Mouse (Mus musculus): ENCODE measurements around the gene Ift57. TPM values are rescaled to one million over a fixed set of nuclear protein-coding genes. Genes with fewer than 3 reads are reported as not detected.

Gene Ift57
- polyA plus RNA-seq, 1 experiment from 2014 or later = 32.9 TPM

GRCm38 (mm10) chr16:49724232-49724631, 25.2 kb downstream of the Ift57 start:
- no peak overlapping the region for H3K9ac ChIP-seq (replicated peaks; ENCODE audit: low read length)
- H3K27ac ChIP-seq (replicated peaks; ENCODE audit: low read depth, low read length) = no peak overlapping the region
- no peaks in the 10 kb centered on the region for H3K4me1 ChIP-seq (ENCODE audit: control insufficient read depth, insufficient read depth, low read length)
- H3K27me3 ChIP-seq (ENCODE audit: control insufficient read depth, insufficient read depth, low read length) = no peaks in the 10 kb centered on the region
- no peak overlapping the region for H3K4me3 ChIP-seq (ENCODE audit: low read depth, low read length)
- ATAC-seq (replicated peaks; ENCODE audit: insufficient number of reproducible peaks, low FRiP score, low TSS enrichment, low read depth) (no peak), DNase-seq (ENCODE audit: low spot score) (no peak)
- no peak overlapping the region for H3K4me2 ChIP-seq (ENCODE audit: low read depth, low read length)
- WGBS = 73% methylated on average over 5 of the region's 5 CpGs
- no peaks in the 10 kb centered on the region for H3K9me3 ChIP-seq (replicated peaks; ENCODE audit: control insufficient read depth, low read length)
- no peaks in the 10 kb centered on the region for H3K36me3 ChIP-seq (replicated peaks; ENCODE audit: control insufficient read depth, insufficient read depth, low read depth, low read length)

GRCm38 (mm10) chr16:49724931-49725330, 25.9 kb downstream of the Ift57 start:
- H3K27ac ChIP-seq (replicated peaks; ENCODE audit: low read depth, low read length) = no peak overlapping the region
- no peaks in the 10 kb centered on the region for H3K9me3 ChIP-seq (replicated peaks; ENCODE audit: control insufficient read depth, low read length)
- no peaks in the 10 kb centered on the region for H3K4me1 ChIP-seq (ENCODE audit: control insufficient read depth, insufficient read depth, low read length)
- H3K4me3 ChIP-seq (ENCODE audit: low read depth, low read length) = no peak overlapping the region
- WGBS = 92% methylated on average over 2 of the region's 2 CpGs
- H3K36me3 ChIP-seq (replicated peaks; ENCODE audit: control insufficient read depth, insufficient read depth, low read depth, low read length) = no peaks in the 10 kb centered on the region
- no peak for DNase-seq (ENCODE audit: low spot score)
- no peak for ATAC-seq (replicated peaks; ENCODE audit: insufficient number of reproducible peaks, low FRiP score, low TSS enrichment, low read depth)
- H3K27me3 ChIP-seq (ENCODE audit: control insufficient read depth, insufficient read depth, low read length) = no peaks in the 10 kb centered on the region
- no peak overlapping the region for H3K4me2 ChIP-seq (ENCODE audit: low read depth, low read length)
- no peak overlapping the region for H3K9ac ChIP-seq (replicated peaks; ENCODE audit: low read length)

DNA sequence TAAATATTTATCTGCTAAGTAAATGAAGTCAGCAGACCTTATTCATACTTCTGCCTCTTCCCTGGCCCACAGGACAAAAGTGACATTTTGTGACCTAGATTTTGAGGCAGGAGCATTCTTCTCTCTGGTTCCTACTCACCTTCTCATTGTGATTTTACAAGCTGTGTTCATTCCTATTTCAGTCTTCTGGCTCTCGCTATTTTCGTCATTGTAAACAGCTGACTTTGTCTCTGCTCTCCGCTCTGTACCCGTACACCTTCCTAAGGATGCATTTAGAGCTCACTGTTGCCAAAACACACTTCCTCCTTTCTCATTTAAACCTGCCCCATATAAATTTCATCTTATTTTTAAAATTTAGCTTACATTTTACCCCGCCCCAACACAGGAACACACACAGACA, 26.4 kb downstream of the Ift57 start:
- Histone ChIP-seq H3K9ac (replicated peaks; ENCODE audit: low read length) (no peak overlapping the region), H3K4me3 (ENCODE audit: low read depth, low read length) (no peak overlapping the region)

DNA sequence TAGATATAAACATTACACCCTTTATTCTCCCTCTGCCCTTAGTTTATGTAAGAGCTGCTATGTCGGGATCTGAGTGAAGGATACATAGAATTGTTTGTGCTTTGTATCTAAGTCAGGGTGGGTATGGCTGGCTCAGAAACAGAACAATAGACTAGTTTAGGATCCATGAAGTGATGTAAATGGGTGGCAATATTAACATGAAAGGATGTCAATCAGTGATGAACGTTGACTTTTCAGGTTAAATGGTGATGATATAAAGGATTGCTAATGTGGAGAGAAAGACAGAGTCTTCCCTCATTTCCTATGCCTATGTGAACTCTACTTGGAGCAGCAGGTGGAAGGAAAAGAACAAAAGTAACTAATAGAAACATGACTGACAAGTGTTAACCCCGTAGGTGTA, 27.2 kb downstream of the Ift57 start:
- Histone ChIP-seq H3K36me3 (replicated peaks; ENCODE audit: control insufficient read depth, insufficient read depth, low read depth, low read length) (no peaks in the 10 kb centered on the region), H3K27me3 (ENCODE audit: control insufficient read depth, insufficient read depth, low read length) (no peaks in the 10 kb centered on the region), H3K9me3 (replicated peaks; ENCODE audit: control insufficient read depth, low read length) (no peaks in the 10 kb centered on the region), H3K4me1 (ENCODE audit: control insufficient read depth, insufficient read depth, low read length) (no peaks in the 10 kb centered on the region), H3K4me3 (ENCODE audit: low read depth, low read length) (no peak overlapping the region), H3K27ac (replicated peaks; ENCODE audit: low read depth, low read length) (no peak overlapping the region), H3K4me2 (ENCODE audit: low read depth, low read length) (no peak overlapping the region), H3K9ac (replicated peaks; ENCODE audit: low read length) (no peak overlapping the region)
- DNase-seq (ENCODE audit: low spot score) (no peak), ATAC-seq (replicated peaks; ENCODE audit: insufficient number of reproducible peaks, low FRiP score, low TSS enrichment, low read depth) (no peak)
- WGBS = 76% methylated on average over 3 of the region's 3 CpGs

More for the DNA sequence above, 26.4 kb downstream of the Ift57 start:
- no peaks in the 10 kb centered on the region for H3K4me1 ChIP-seq (ENCODE audit: control insufficient read depth, insufficient read depth, low read length)
- DNase-seq (ENCODE audit: low spot score) (no peak), ATAC-seq (replicated peaks; ENCODE audit: insufficient number of reproducible peaks, low FRiP score, low TSS enrichment, low read depth) (no peak)
- 92% methylated on average over 5 of the region's 5 CpGs for WGBS
- H3K27ac ChIP-seq (replicated peaks; ENCODE audit: low read depth, low read length) = no peak overlapping the region
- H3K36me3 ChIP-seq (replicated peaks; ENCODE audit: control insufficient read depth, insufficient read depth, low read depth, low read length) = no peaks in the 10 kb centered on the region
- no peak overlapping the region for H3K4me2 ChIP-seq (ENCODE audit: low read depth, low read length)
- no peaks in the 10 kb centered on the region for H3K27me3 ChIP-seq (ENCODE audit: control insufficient read depth, insufficient read depth, low read length)
- H3K9me3 ChIP-seq (replicated peaks; ENCODE audit: control insufficient read depth, low read length) = no peaks in the 10 kb centered on the region

- Histone ChIP-seq H3K4me3 (ENCODE audit: low read depth, low read length) (no peak overlapping the region), H3K27ac (replicated peaks; ENCODE audit: low read depth, low read length) (no peak overlapping the region), H3K4me1 (ENCODE audit: control insufficient read depth, insufficient read depth, low read length) (no peaks in the 10 kb centered on the region), H3K9me3 (replicated peaks; ENCODE audit: control insufficient read depth, low read length) (no peaks in the 10 kb centered on the region), H3K27me3 (ENCODE audit: control insufficient read depth, insufficient read depth, low read length) (no peaks in the 10 kb centered on the region), H3K36me3 (replicated peaks; ENCODE audit: control insufficient read depth, insufficient read depth, low read depth, low read length) (no peaks in the 10 kb centered on the region), H3K9ac (replicated peaks; ENCODE audit: low read length) (no peak overlapping the region), H3K4me2 (ENCODE audit: low read depth, low read length) (no peak overlapping the region)
- 85% methylated on average over 2 of the region's 2 CpGs for WGBS
- ATAC-seq (replicated peaks; ENCODE audit: insufficient number of reproducible peaks, low FRiP score, low TSS enrichment, low read depth) (no peak), DNase-seq (ENCODE audit: low spot score) (no peak)
These were observed 27.7 kb downstream of the Ift57 start for GRCm38 (mm10) chr16:49726761-49727160.

DNA sequence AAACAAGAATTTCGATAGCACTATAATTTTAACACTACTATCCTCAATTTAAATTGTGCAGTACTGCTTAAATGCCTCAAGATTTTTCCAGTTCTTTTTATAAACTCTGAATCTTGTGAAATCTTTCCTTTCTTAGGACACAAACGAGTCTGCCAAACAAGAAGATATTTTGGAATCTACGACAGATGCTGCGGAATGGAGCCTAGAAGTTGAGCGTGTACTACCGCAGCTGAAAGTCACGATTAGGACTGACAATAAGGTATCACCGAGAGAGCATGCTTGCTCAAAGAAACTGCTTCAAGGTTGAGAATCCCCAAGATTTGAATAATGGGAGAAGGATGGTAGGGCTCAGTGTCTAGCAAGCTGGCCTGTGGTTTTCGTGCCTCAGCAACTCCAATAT, 37.5 kb downstream of the Ift57 start:
- Histone ChIP-seq H3K27ac (replicated peaks; ENCODE audit: low read depth, low read length) (no peak overlapping the region), H3K9ac (replicated peaks; ENCODE audit: low read length) (no peak overlapping the region), H3K4me1 (ENCODE audit: control insufficient read depth, insufficient read depth, low read length) (no peaks in the 10 kb centered on the region), H3K36me3 (replicated peaks; ENCODE audit: control insufficient read depth, insufficient read depth, low read depth, low read length) (no peaks in the 10 kb centered on the region), H3K4me2 (ENCODE audit: low read depth, low read length) (no peak overlapping the region), H3K4me3 (ENCODE audit: low read depth, low read length) (no peak overlapping the region), H3K9me3 (replicated peaks; ENCODE audit: control insufficient read depth, low read length) (no peaks in the 10 kb centered on the region), H3K27me3 (ENCODE audit: control insufficient read depth, insufficient read depth, low read length) (no peaks in the 10 kb centered on the region)
- DNase-seq (ENCODE audit: low spot score) (no peak), ATAC-seq (replicated peaks; ENCODE audit: insufficient number of reproducible peaks, low FRiP score, low TSS enrichment, low read depth) (no peak)
- WGBS = 93% methylated on average over 9 of the region's 9 CpGs

- 92% methylated on average over 2 of the region's 2 CpGs for WGBS
- H3K9me3 ChIP-seq (replicated peaks; ENCODE audit: control insufficient read depth, low read length) = no peaks in the 10 kb centered on the region
- no peaks in the 10 kb centered on the region for H3K4me1 ChIP-seq (ENCODE audit: control insufficient read depth, insufficient read depth, low read length)
- no peak overlapping the region for H3K4me2 ChIP-seq (ENCODE audit: low read depth, low read length)
- H3K27ac ChIP-seq (replicated peaks; ENCODE audit: low read depth, low read length) = no peak overlapping the region
- no peak overlapping the region for H3K4me3 ChIP-seq (ENCODE audit: low read depth, low read length)
- no peak for ATAC-seq (replicated peaks; ENCODE audit: insufficient number of reproducible peaks, low FRiP score, low TSS enrichment, low read depth)
- DNase-seq (ENCODE audit: low spot score) = no peak
- no peaks in the 10 kb centered on the region for H3K27me3 ChIP-seq (ENCODE audit: control insufficient read depth, insufficient read depth, low read length)
- no peaks in the 10 kb centered on the region for H3K36me3 ChIP-seq (replicated peaks; ENCODE audit: control insufficient read depth, insufficient read depth, low read depth, low read length)
- H3K9ac ChIP-seq (replicated peaks; ENCODE audit: low read length) = no peak overlapping the region
These were observed 48.3 kb downstream of the Ift57 start for GRCm38 (mm10) chr16:49747360-49747759.

- Histone ChIP-seq H3K9ac (replicated peaks; ENCODE audit: low read length) (no peak overlapping the region), H3K9me3 (replicated peaks; ENCODE audit: control insufficient read depth, low read length) (no peaks in the 10 kb centered on the region), H3K27ac (replicated peaks; ENCODE audit: low read depth, low read length) (no peak overlapping the region), H3K27me3 (ENCODE audit: control insufficient read depth, insufficient read depth, low read length) (no peaks in the 10 kb centered on the region), H3K4me1 (ENCODE audit: control insufficient read depth, insufficient read depth, low read length) (no peaks in the 10 kb centered on the region), H3K4me2 (ENCODE audit: low read depth, low read length) (no peak overlapping the region), H3K36me3 (replicated peaks; ENCODE audit: control insufficient read depth, insufficient read depth, low read depth, low read length) (no peaks in the 10 kb centered on the region), H3K4me3 (ENCODE audit: low read depth, low read length) (no peak overlapping the region)
- WGBS = 48% methylated on average over 1 of the region's 1 CpGs
- ATAC-seq (replicated peaks; ENCODE audit: insufficient number of reproducible peaks, low FRiP score, low TSS enrichment, low read depth) (no peak), DNase-seq (ENCODE audit: low spot score) (no peak)
These were observed 53.9 kb downstream of the Ift57 start for GRCm38 (mm10) chr16:49752906-49753305.
